Mouse (Mus musculus) small intestine, adult 2 months (tissue): ENCODE data around the gene Slc6a4.

Source experiments
- CTCF ChIP-seq: fragments of 200-500 bp; IDR thresholded peaks from 2 replicates; pipeline ENCODE4 v1.5.1; 2012; ENCODE audit warnings: low read depth, mild to moderate bottlenecking, control low read depth, inconsistent platforms, low read length, moderate library complexity, mixed read lengths; ENCODE audit not compliant: insufficient replicate concordance, insufficient read length; ENCODE audit errors: extremely low read depth
- POLR2A ChIP-seq: fragments of 200-500 bp; IDR thresholded peaks from 2 replicates; pipeline ENCODE4 v1.6.1; 2012; ENCODE audit warnings: low read depth, mild to moderate bottlenecking, control low read depth, inconsistent platforms, low read length, moderate library complexity

- TF ChIP-seq POLR2A (no peak), CTCF (no peak)
Measured at GRCm38 (mm10) chr11:76953536-76953935, 44.9 kb upstream of the Slc6a4 start.
